Mouse (Mus musculus): ENCODE measurements around the gene Atxn1. TPM values are rescaled to one million over a fixed set of nuclear protein-coding genes. Genes with fewer than 3 reads are reported as not detected.

The Atxn1 gene
- polyA plus RNA-seq, 1 experiment from 2014 or later, result 8.5 TPM

GRCm38 (mm10) chr13:45764354-45764753 lies 200.5 kb downstream of the Atxn1 start:
- no peaks in the 10 kb centered on the region for H3K27me3 ChIP-seq (replicated peaks)
- WGBS, result 81% methylated on average over 5 of the region's 5 CpGs

GRCm38 (mm10) chr13:45762278-45762677 lies 202.5 kb downstream of the Atxn1 start:
- Histone ChIP-seq H3K27me3 (replicated peaks) (no peaks in the 10 kb centered on the region), H3K27ac (no peak overlapping the region), H3K4me2 (no peak overlapping the region), H3K4me1 (no peaks in the 10 kb centered on the region), H3K9ac (no peak overlapping the region), H3K36me3 (no peaks in the 10 kb centered on the region), H3K4me3 (replicated peaks) (no peak overlapping the region), H3K9me3 (no peaks in the 10 kb centered on the region)
- ATAC-seq (ENCODE audit: insufficient read depth, low FRiP score, low read depth), result no peak
- WGBS, result 71% methylated on average over 7 of the region's 7 CpGs

More at GRCm38 (mm10) chr13:45764354-45764753, 200.5 kb downstream of the Atxn1 start:
- H3K4me3 ChIP-seq (replicated peaks), result no peak overlapping the region
- no peaks in the 10 kb centered on the region for H3K4me1 ChIP-seq
- no peaks in the 10 kb centered on the region for H3K36me3 ChIP-seq
- no peak overlapping the region for H3K27ac ChIP-seq
- H3K4me2 ChIP-seq, result no peak overlapping the region
- no peak overlapping the region for H3K9ac ChIP-seq
- H3K9me3 ChIP-seq, result no peaks in the 10 kb centered on the region
- ATAC-seq (ENCODE audit: insufficient read depth, low FRiP score, low read depth), result no peak

GRCm38 (mm10) chr13:45754483-45754882 lies 210.3 kb downstream of the Atxn1 start:
- no peak overlapping the region for H3K9ac ChIP-seq
- no peak overlapping the region for H3K4me3 ChIP-seq (replicated peaks)
- H3K9me3 ChIP-seq, result no peaks in the 10 kb centered on the region
- H3K27me3 ChIP-seq (replicated peaks), result no peaks in the 10 kb centered on the region
- H3K27ac ChIP-seq, result no peak overlapping the region
- H3K36me3 ChIP-seq, result no peaks in the 10 kb centered on the region
- no peak for ATAC-seq (ENCODE audit: insufficient read depth, low FRiP score, low read depth)
- H3K4me2 ChIP-seq, result no peak overlapping the region
- peaks cover 6% of the 10 kb centered on the region for H3K4me1 ChIP-seq
- 56% methylated on average over 1 of the region's 1 CpGs for WGBS

- Histone ChIP-seq H3K9me3 (no peaks in the 10 kb centered on the region), H3K4me3 (replicated peaks) (no peak overlapping the region), H3K36me3 (no peaks in the 10 kb centered on the region), H3K27ac (no peak overlapping the region), H3K9ac (no peak overlapping the region), H3K27me3 (replicated peaks) (no peaks in the 10 kb centered on the region), H3K4me2 (no peak overlapping the region), H3K4me1 (peaks cover 15% of the 10 kb centered on the region)
- no peak for ATAC-seq (ENCODE audit: insufficient read depth, low FRiP score, low read depth)
- WGBS, result 62% methylated on average over 5 of the region's 5 CpGs
Observed at GRCm38 (mm10) chr13:45752498-45752897, 212.3 kb downstream of the Atxn1 start.

GRCm38 (mm10) chr13:45751231-45751630 lies 213.6 kb downstream of the Atxn1 start:
- H3K9ac ChIP-seq, result no peak overlapping the region
- ATAC-seq (ENCODE audit: insufficient read depth, low FRiP score, low read depth), result no peak

GRCm38 (mm10) chr13:45750627-45751026 lies 214.2 kb downstream of the Atxn1 start:
- no peak overlapping the region for H3K4me3 ChIP-seq (replicated peaks)
- H3K27me3 ChIP-seq (replicated peaks), result no peaks in the 10 kb centered on the region
- H3K36me3 ChIP-seq, result no peaks in the 10 kb centered on the region
- 0 out of 2 replicates have a peak overlapping the region, but pooled peaks have one; percentile 1 for H3K27ac ChIP-seq
- H3K9me3 ChIP-seq, result no peaks in the 10 kb centered on the region
- WGBS, result 73% methylated on average over 6 of the region's 6 CpGs
- H3K4me1 ChIP-seq, result peaks cover 15% of the 10 kb centered on the region
- no peak overlapping the region for H3K4me2 ChIP-seq
- no peak for ATAC-seq (ENCODE audit: insufficient read depth, low FRiP score, low read depth)
- no peak overlapping the region for H3K9ac ChIP-seq

More at GRCm38 (mm10) chr13:45751231-45751630, 213.6 kb downstream of the Atxn1 start:
- Histone ChIP-seq H3K36me3 (no peaks in the 10 kb centered on the region), H3K27ac (0 out of 2 replicates have a peak overlapping the region, but pooled peaks have one; percentile 1), H3K9me3 (no peaks in the 10 kb centered on the region), H3K27me3 (replicated peaks) (no peaks in the 10 kb centered on the region), H3K4me1 (peaks cover 15% of the 10 kb centered on the region), H3K4me3 (replicated peaks) (no peak overlapping the region), H3K4me2 (no peak overlapping the region)
- 62% methylated on average over 2 of the region's 2 CpGs for WGBS

- no peak overlapping the region for H3K9ac ChIP-seq
- WGBS, result 41% methylated on average over 1 of the region's 1 CpGs
- ATAC-seq (ENCODE audit: insufficient read depth, low FRiP score, low read depth), result no peak
- no peak overlapping the region for H3K4me2 ChIP-seq
- no peak overlapping the region for H3K27ac ChIP-seq
- H3K27me3 ChIP-seq (replicated peaks), result no peaks in the 10 kb centered on the region
- H3K36me3 ChIP-seq, result no peaks in the 10 kb centered on the region
- no peaks in the 10 kb centered on the region for H3K9me3 ChIP-seq
- H3K4me1 ChIP-seq, result peaks cover 15% of the 10 kb centered on the region
- no peak overlapping the region for H3K4me3 ChIP-seq (replicated peaks)
Observed at GRCm38 (mm10) chr13:45749937-45750336, 214.9 kb downstream of the Atxn1 start.

GRCm38 (mm10) chr13:45749222-45749621 lies 215.6 kb downstream of the Atxn1 start:
- 0 out of 2 replicates have a peak, but pooled peaks have one; percentile 35 for ATAC-seq (ENCODE audit: insufficient read depth, low FRiP score, low read depth)
- Histone ChIP-seq H3K4me1 (peaks cover 15% of the 10 kb centered on the region), H3K27me3 (replicated peaks) (no peaks in the 10 kb centered on the region), H3K4me2 (no peak overlapping the region), H3K9me3 (no peaks in the 10 kb centered on the region), H3K9ac (no peak overlapping the region), H3K27ac (no peak overlapping the region), H3K36me3 (no peaks in the 10 kb centered on the region), H3K4me3 (replicated peaks) (no peak overlapping the region)
- 70% methylated on average over 8 of the region's 8 CpGs for WGBS

GRCm38 (mm10) chr13:45748691-45749090 lies 216.1 kb downstream of the Atxn1 start:
- Histone ChIP-seq H3K4me2 (no peak overlapping the region), H3K27ac (no peak overlapping the region), H3K27me3 (replicated peaks) (no peaks in the 10 kb centered on the region), H3K4me1 (peaks cover 15% of the 10 kb centered on the region), H3K9me3 (no peaks in the 10 kb centered on the region), H3K9ac (no peak overlapping the region), H3K36me3 (no peaks in the 10 kb centered on the region), H3K4me3 (replicated peaks) (no peak overlapping the region)
- no peak for ATAC-seq (ENCODE audit: insufficient read depth, low FRiP score, low read depth)
- 57% methylated on average over 4 of the region's 4 CpGs for WGBS

- Histone ChIP-seq H3K4me1 (peaks cover 15% of the 10 kb centered on the region), H3K27ac (no peak overlapping the region), H3K9ac (no peak overlapping the region), H3K4me3 (replicated peaks) (no peak overlapping the region), H3K36me3 (no peaks in the 10 kb centered on the region), H3K9me3 (no peaks in the 10 kb centered on the region), H3K4me2 (no peak overlapping the region), H3K27me3 (replicated peaks) (no peaks in the 10 kb centered on the region)
- WGBS, result 72% methylated on average over 12 of the region's 12 CpGs
- no peak for ATAC-seq (ENCODE audit: insufficient read depth, low FRiP score, low read depth)
Observed at GRCm38 (mm10) chr13:45745851-45746773, 218.7 kb downstream of the Atxn1 start.

- H3K36me3 ChIP-seq, result no peaks in the 10 kb centered on the region
- H3K4me2 ChIP-seq, result no peak overlapping the region
- no peak overlapping the region for H3K27ac ChIP-seq
- peaks cover 13% of the 10 kb centered on the region for H3K4me1 ChIP-seq
- WGBS, result 65% methylated on average over 7 of the region's 7 CpGs
- H3K9ac ChIP-seq, result no peak overlapping the region
- no peaks in the 10 kb centered on the region for H3K27me3 ChIP-seq (replicated peaks)
- ATAC-seq (ENCODE audit: insufficient read depth, low FRiP score, low read depth), result no peak
- no peaks in the 10 kb centered on the region for H3K9me3 ChIP-seq
- H3K4me3 ChIP-seq (replicated peaks), result no peak overlapping the region
Observed at GRCm38 (mm10) chr13:45744803-45745432, 219.9 kb downstream of the Atxn1 start.

GRCm38 (mm10) chr13:45743848-45744247 lies 221.0 kb downstream of the Atxn1 start:
- Histone ChIP-seq H3K9me3 (no peaks in the 10 kb centered on the region), H3K4me3 (replicated peaks) (no peak overlapping the region), H3K4me2 (no peak overlapping the region), H3K27ac (no peak overlapping the region), H3K27me3 (replicated peaks) (no peaks in the 10 kb centered on the region), H3K9ac (no peak overlapping the region), H3K36me3 (no peaks in the 10 kb centered on the region), H3K4me1 (peaks cover 3% of the 10 kb centered on the region; the same call in 1 of the 2 replicates)
- WGBS, result 60% methylated on average over 7 of the region's 7 CpGs
- ATAC-seq (ENCODE audit: insufficient read depth, low FRiP score, low read depth), result no peak

All from stomach, embryonic 15.5 days (tissue).